Mouse (Mus musculus) forebrain, embryonic 14.5 days (tissue): Measurements from ENCODE around the gene Hmcn1. TPM values are rescaled to one million over a fixed set of nuclear protein-coding genes. Genes with fewer than 3 reads are reported as not detected.

Experiments used
- ATAC-seq: fragments of 200-750 bp; cut with Nextera tagmentation; 2 replicates; pipeline ENCODE4 v1.8.0; 2017; ENCODE audit warnings: mild to moderate bottlenecking, moderate library complexity
- DNase-seq: peaks from one replicate; pipeline ENCODE4 v3.0.0-alpha.2; 2015; ENCODE audit warnings: low spot score
- H3K27ac ChIP-seq: fragments of 300-500 bp; sonication (generic); 2 replicates; pipeline ENCODE4 v1.5.1; 2014; ENCODE audit warnings: low read depth, mild to moderate bottlenecking, control low read depth, low read length, moderate library complexity
- H3K27me3 ChIP-seq: fragments of 300-500 bp; sonication (generic); replicated peaks from 2 replicates; pipeline ENCODE4 v1.6.1; 2014; ENCODE audit warnings: low read length, control low read depth, mixed read lengths; ENCODE audit not compliant: control insufficient read depth, insufficient read depth
- H3K36me3 ChIP-seq: fragments of 300-500 bp; sonication (generic); 2 replicates; pipeline ENCODE4 v1.6.1; 2014; ENCODE audit warnings: low read length, control low read depth; ENCODE audit not compliant: control insufficient read depth, insufficient read depth
- H3K4me1 ChIP-seq: fragments of 300-500 bp; sonication (generic); 2 replicates; pipeline ENCODE4 v1.6.1; 2014; ENCODE audit warnings: antibody characterized with exemption, low read length, control low read depth; ENCODE audit not compliant: control insufficient read depth, insufficient read depth
- H3K4me2 ChIP-seq: fragments of 300-500 bp; sonication (generic); 2 replicates; pipeline ENCODE4 v1.6.1; 2014; ENCODE audit warnings: mild to moderate bottlenecking, control low read depth, low read length
- H3K4me3 ChIP-seq: fragments of 300-500 bp; sonication (generic); 2 replicates; pipeline ENCODE4 v1.5.1; 2014; ENCODE audit warnings: low read depth, low read length, control low read depth
- H3K9ac ChIP-seq: fragments of 300-500 bp; sonication (generic); 2 replicates; pipeline ENCODE4 v1.6.1; 2014; ENCODE audit warnings: mild to moderate bottlenecking, low read length, control low read depth, moderate library complexity
- H3K9me3 ChIP-seq: fragments of 300-500 bp; sonication (generic); replicated peaks from 2 replicates; pipeline ENCODE4 v1.6.1; 2016; ENCODE audit warnings: low read length, control low read depth, mixed read lengths; ENCODE audit not compliant: control insufficient read depth
- WGBS: fragments of 180-500 bp; shearing (Covaris S2); extraction: QIAGEN DNeasy Blood & Tissue Kit; methylation state at CpG from one replicate; pipeline ENCODE4 v1.1.7; 2014; 5-methylcytosine and 5-hydroxymethylcytosine counted together
- polyA plus RNA-seq: library from polyadenylated mRNA; unstranded; fragments of >200 nt; fragmentation: Nextera tagmentation; extraction: Ambion mirVana; gene quantifications from 2 replicates; pipeline ENCODE4 v1.2.1, GENCODE M21; 2014

The Hmcn1 gene
- polyA plus RNA-seq, 1 experiment from 2014 or later: 1.1 TPM

DNA sequence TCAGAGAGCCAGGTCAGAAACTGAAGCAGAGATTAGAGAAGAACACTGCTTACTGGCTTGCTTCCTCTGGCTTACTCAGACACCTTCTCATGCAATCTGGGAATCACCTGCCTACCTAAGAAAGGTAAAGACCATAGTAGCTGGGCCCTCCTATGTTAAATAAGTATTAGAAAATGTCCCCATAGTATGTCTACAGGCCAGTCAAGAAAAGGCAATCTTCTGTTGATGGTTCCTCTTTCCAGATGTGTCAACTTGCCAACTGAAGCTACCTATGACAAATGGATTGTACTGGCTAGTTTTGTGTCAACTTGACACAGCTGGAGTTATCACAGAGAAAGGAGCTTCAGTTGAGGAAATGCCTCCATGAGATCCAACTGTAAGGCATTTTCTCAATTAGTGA, 40.1 kb upstream of the Hmcn1 start:
- H3K4me2 ChIP-seq: no peak overlapping the region
- H3K4me1 ChIP-seq: 0 out of 2 replicates have a peak, but pooled peaks cover under 1% of the 10 kb centered on the region
- DNase-seq (no peak), ATAC-seq (no peak)
- no peak overlapping the region for H3K27ac ChIP-seq
- no peak overlapping the region for H3K4me3 ChIP-seq
- H3K9ac ChIP-seq: no peak overlapping the region
- no peaks in the 10 kb centered on the region for H3K36me3 ChIP-seq
- H3K27me3 ChIP-seq: no peaks in the 10 kb centered on the region
- no peaks in the 10 kb centered on the region for H3K9me3 ChIP-seq

DNA sequence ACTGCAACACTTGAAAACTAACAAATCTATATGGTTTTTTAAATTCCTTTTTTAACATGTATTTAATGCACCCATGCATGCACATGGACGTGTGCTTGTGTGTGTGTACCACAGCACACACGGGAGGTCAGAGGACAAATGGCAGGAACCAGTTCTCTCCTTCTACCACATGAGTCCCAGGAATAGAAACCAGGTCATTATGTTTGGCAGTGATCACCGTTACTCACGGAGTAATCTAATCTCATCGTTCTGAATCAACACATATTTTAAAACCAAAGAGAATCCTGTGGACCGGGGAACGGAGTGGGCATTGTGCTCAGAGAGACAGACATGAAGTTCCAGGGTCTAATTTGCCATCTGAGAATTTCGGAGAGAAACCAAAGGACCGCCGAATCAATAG, 38.3 kb upstream of the Hmcn1 start:
- H3K4me2 ChIP-seq: no peak overlapping the region
- no peak overlapping the region for H3K9ac ChIP-seq
- ATAC-seq (no peak), DNase-seq (no peak)
- no peaks in the 10 kb centered on the region for H3K4me1 ChIP-seq
- H3K9me3 ChIP-seq: no peaks in the 10 kb centered on the region
- no peaks in the 10 kb centered on the region for H3K36me3 ChIP-seq
- no peak overlapping the region for H3K27ac ChIP-seq
- H3K4me3 ChIP-seq: no peak overlapping the region
- H3K27me3 ChIP-seq: no peaks in the 10 kb centered on the region
- 86% methylated on average over 10 of the region's 10 CpGs for WGBS

DNA sequence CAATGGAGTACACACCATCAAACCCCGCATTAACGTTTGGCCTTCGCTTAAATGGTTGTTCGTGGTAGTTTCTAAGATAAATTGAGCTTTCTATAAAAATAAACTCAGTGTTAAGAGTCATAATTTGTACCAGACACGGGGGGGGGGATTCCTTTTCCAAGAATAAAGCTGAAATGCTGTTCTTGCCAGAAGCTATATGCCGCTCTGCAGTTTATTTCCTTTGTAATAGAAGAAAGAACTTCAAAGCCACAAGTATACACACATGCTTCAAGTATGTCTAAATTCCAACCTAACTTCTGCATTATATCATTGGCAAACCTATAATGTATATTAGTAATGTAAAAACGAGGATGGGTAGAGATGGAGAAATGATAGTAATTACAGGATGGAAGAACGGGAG, 37.9 kb upstream of the Hmcn1 start:
- WGBS: 82% methylated on average over 8 of the region's 8 CpGs
- H3K4me1 ChIP-seq: no peaks in the 10 kb centered on the region
- ATAC-seq: no peak
- no peak overlapping the region for H3K9ac ChIP-seq
- H3K4me3 ChIP-seq: no peak overlapping the region
- H3K4me2 ChIP-seq: no peak overlapping the region
- DNase-seq: no peak
- no peaks in the 10 kb centered on the region for H3K27me3 ChIP-seq
- no peak overlapping the region for H3K27ac ChIP-seq
- H3K9me3 ChIP-seq: no peaks in the 10 kb centered on the region
- H3K36me3 ChIP-seq: no peaks in the 10 kb centered on the region

DNA sequence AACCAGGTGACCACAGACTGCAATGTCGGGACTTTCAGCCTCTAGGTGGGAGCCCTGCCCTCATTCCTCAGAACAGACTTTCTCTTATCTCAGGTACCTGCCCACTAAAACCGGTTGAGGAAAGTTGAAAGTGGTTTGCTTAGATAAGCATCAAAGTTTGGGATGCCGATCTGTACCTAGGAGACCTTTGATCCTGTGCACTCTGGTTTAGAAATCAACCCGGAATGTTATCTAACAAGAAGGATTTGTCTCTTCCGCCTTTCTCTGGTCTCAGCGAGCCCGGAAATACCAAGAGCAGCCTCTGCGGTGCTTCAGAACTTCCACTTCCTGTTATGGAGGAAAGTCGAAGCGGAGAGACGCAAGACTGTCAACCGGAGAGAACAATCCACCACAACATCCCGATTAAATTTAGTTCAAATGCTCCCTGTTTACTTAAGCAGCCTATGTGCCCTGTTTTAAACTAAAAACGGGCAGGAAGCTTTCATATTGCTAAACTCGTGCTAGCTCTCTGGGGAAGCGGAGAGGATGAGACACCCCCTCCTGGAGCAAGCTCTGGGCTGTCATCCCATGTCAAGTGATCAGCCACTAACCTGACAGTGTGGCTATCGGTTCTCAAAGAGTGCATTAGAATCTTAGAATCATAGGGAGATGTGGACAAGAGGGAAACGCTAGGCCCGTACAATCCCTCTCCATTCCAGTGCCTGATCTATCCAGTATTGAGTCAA, 32.0 kb upstream of the Hmcn1 start:
- no peak overlapping the region for H3K4me3 ChIP-seq
- H3K27me3 ChIP-seq: no peaks in the 10 kb centered on the region
- H3K27ac ChIP-seq: no peak overlapping the region
- no peaks in the 10 kb centered on the region for H3K9me3 ChIP-seq
- H3K9ac ChIP-seq: no peak overlapping the region
- DNase-seq (no peak), ATAC-seq (no peak)
- no peak overlapping the region for H3K4me2 ChIP-seq
- H3K36me3 ChIP-seq: no peaks in the 10 kb centered on the region
- WGBS: 92% methylated on average over 19 of the region's 19 CpGs
- H3K4me1 ChIP-seq: no peaks in the 10 kb centered on the region

DNA sequence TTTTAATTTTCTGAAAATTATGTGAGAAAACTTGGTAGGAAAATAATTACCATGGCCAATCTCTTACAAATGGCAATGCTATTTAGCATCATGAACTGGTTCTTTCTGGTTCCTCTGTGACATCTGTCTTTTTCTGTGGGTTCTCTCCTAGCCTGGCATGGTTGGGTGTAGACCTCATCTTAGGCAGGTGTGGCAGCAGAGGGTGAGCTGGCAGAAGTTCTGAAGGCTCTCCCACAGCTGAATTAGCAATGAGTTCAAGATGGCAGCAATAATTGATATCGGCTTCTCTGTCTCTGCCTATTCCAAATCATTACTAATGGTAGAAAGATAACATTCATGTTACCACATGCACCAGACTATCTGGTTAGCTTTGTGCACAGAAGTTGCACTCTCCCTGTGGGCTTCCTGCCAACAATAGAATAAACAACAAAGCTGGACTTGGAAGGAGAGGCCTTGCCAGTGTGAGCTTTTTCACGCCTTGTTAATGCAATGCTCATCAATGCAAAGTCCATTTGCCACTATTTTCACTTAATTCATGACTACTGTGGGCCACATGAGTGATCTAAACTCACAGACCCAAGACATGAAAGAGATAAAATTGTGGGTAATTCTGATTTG, 26.1 kb upstream of the Hmcn1 start:
- peak; percentile 41 for DNase-seq
- H3K36me3 ChIP-seq: no peaks in the 10 kb centered on the region
- 0 out of 2 replicates have a peak, but pooled peaks have one; percentile 12 for ATAC-seq
- H3K9me3 ChIP-seq: no peaks in the 10 kb centered on the region
- WGBS: 67% methylated on average over 2 of the region's 2 CpGs
- no peak overlapping the region for H3K4me3 ChIP-seq
- H3K27ac ChIP-seq: no peak overlapping the region
- no peak overlapping the region for H3K4me2 ChIP-seq
- no peak overlapping the region for H3K9ac ChIP-seq
- H3K4me1 ChIP-seq: no peaks in the 10 kb centered on the region
- H3K27me3 ChIP-seq: no peaks in the 10 kb centered on the region

DNA sequence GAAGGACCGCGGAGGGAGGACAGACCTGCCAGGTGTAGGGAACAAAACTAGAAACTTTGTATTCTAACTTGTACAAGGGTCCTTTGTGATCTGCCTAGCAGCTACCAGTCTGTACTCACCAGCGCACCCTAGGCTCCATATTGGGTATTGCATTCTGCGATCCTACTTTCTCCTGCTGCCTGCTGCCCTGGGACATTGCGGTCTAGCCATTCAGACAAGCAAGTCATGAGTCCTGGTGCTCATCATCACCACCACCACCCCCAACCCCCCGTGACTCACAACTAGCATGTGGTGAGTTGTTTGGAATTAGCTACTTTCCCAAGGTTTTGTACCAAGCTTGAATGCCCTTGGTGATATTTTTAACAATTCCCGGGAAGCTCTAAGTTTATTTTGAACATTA, 17.8 kb upstream of the Hmcn1 start:
- Histone ChIP-seq H3K9ac (no peak overlapping the region), H3K4me1 (no peaks in the 10 kb centered on the region), H3K4me3 (no peak overlapping the region), H3K36me3 (no peaks in the 10 kb centered on the region), H3K27me3 (no peaks in the 10 kb centered on the region), H3K4me2 (no peak overlapping the region), H3K27ac (no peak overlapping the region), H3K9me3 (no peaks in the 10 kb centered on the region)
- 26% methylated on average over 7 of the region's 7 CpGs for WGBS
- DNase-seq (peak; percentile 62), ATAC-seq (peak; percentile 36)

DNA sequence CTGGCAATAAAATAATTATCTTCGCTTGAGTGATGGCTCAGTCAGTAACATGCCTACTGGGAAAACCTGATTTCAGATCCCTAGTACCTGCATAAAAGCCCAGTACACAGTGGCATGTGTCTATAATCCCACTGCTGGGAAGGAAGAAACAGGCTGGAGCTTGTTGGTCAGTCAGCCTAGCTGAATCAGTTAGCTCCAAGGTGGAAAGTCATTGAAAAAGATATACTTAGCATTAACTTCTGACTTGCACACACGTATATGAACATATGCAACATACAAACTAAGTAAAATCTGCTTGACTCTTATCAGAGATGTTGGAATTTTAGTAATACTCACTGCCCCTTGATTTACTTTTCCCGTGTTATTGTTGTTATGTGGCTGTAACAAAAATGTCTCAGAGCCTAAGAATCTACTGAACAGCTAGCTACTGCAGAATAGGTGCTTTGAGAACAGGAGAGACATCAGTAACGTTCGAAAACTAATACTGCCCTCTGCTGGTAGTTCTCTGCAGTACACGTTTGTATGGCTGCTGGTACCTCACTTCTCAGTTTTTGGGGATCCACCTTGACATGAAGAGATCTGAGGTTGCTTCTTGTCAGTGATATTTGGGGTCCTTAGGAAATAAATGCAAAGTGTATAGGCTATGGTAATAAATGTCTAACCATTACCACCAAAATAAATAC, 16.0 kb upstream of the Hmcn1 start:
- H3K4me2 ChIP-seq: no peak overlapping the region
- ATAC-seq (peak; percentile 76), DNase-seq (peak; percentile 82)
- no peaks in the 10 kb centered on the region for H3K36me3 ChIP-seq
- no peak overlapping the region for H3K4me3 ChIP-seq
- H3K9me3 ChIP-seq: no peaks in the 10 kb centered on the region
- no peaks in the 10 kb centered on the region for H3K27me3 ChIP-seq
- H3K4me1 ChIP-seq: no peaks in the 10 kb centered on the region
- WGBS: 35% methylated on average over 6 of the region's 6 CpGs
- no peak overlapping the region for H3K27ac ChIP-seq
- H3K9ac ChIP-seq: no peak overlapping the region

DNA sequence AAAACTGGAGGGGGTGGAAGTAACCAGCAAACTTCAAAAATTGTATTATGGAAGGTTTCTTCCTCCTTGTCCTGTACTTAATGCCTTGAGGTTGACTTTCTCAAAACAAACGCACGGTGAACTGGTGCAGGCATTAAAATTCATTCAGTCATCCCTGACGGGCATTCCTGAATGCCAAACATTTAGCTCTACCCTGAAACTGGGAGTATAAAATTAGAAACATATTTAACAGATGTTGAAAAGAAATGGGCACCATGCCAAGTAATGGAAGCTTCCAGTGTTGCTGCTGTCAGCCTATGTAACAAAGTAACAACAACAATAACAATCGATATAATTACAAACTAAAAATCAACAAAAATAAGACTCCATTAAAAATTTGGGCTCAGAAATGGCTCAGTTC, 14.5 kb upstream of the Hmcn1 start:
- ATAC-seq (no peak), DNase-seq (peak; percentile 16)
- H3K4me3 ChIP-seq: no peak overlapping the region
- H3K9ac ChIP-seq: no peak overlapping the region
- no peaks in the 10 kb centered on the region for H3K9me3 ChIP-seq
- H3K4me2 ChIP-seq: no peak overlapping the region
- no peaks in the 10 kb centered on the region for H3K4me1 ChIP-seq
- 80% methylated on average over 4 of the region's 4 CpGs for WGBS
- no peak overlapping the region for H3K27ac ChIP-seq
- no peaks in the 10 kb centered on the region for H3K27me3 ChIP-seq
- H3K36me3 ChIP-seq: no peaks in the 10 kb centered on the region

DNA sequence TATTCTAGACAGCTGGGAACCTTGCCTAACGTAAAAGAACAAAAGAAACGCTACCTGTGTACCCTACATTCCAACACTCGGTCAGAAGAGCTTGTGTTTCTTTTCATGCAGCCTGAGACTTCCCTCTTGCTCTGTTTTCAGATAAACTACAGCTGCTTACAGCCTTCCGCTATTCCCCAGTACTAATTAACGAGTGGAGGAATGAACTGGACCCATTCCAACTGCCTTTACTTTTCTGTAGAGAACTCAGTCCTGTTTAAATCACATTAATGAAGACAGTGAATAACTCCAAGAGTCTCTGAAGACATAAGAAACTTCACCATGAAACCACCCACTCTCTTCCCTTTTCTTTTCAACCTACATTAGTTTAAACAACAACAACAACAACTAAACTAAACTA, 10.8 kb upstream of the Hmcn1 start:
- H3K9me3 ChIP-seq: no peaks in the 10 kb centered on the region
- H3K27me3 ChIP-seq: no peaks in the 10 kb centered on the region
- no peaks in the 10 kb centered on the region for H3K4me1 ChIP-seq
- H3K27ac ChIP-seq: no peak overlapping the region
- no peak overlapping the region for H3K4me3 ChIP-seq
- H3K4me2 ChIP-seq: no peak overlapping the region
- H3K9ac ChIP-seq: no peak overlapping the region
- WGBS: 31% methylated on average over 5 of the region's 5 CpGs
- DNase-seq: peak; percentile 45
- ATAC-seq: no peak
- H3K36me3 ChIP-seq: no peaks in the 10 kb centered on the region
